Mouse (Mus musculus) cerebellum, postnatal 10 days (tissue): ENCODE measurements around the gene Ckmt2.
A peak's percentile ranks its signal among the peaks of the same experiment; 100 is the strongest.

ENCODE experiments used
- DNase-seq, 2 experiments: peaks; one replicate each; pipeline ENCODE4 v3.0.0; 2021; ENCODE audit warnings: mixed read lengths in 2 of 2

Ckmt2 gene

DNA sequence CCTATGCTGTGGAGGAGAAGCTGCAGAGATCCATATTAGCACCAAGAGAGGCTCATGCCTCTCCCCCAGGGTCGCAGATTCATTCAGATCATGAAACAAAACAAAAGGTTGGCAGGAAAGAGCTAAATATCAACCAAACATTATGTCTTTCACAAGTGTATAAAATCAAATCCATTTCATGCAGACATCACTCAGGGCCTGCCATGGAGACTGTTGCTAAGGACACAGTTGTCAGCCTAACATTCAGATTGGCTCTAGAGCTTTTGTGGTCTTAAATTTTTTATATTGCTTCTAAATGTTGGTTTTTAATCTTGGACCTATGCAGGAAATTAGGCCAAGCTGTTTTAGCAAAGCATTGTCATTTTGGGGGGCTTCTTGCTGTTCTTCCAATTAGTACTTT lies 8.1 kb downstream of the Ckmt2 start:
- no peak for DNase-seq

DNA sequence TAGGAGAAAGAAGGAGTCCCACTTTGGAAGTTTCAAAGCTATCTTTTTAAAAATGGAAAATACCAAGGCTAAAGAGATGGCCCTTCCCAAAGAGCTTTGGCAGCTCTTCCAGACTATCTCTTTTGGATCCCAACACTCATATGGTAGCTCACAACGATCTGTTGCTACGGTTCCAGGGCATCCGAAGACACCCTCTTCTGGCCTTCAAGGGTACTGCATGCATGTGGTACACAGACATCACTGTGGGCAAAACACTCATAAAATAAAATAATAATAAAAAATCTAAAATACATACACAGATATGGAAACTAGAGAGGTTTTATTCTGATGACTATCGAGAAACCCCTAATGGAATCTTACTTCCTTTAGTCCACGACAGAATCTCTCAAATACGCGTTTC lies 17.9 kb downstream of the Ckmt2 start:
- peak; percentile 18 to 33 for DNase-seq

DNA sequence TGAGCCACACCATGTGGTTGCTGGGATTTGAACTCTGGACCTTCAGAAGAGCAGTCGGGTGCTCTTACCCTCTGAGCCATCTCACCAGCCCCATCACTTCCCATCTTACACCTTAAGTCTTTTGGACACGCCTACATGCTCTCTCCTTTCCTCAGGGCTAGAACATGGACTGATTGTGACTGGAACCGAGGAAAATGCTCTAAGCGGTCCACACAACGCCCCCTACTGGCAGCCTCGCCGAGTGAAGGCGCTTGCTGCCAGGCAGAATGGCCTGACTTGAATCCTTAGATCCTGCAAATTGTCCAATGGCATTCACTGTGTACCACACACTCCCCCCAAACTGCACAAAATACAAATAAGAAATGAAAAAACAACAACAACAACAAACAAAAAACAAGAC lies 19.3 kb downstream of the Ckmt2 start:
- DNase-seq, result no peak

DNA sequence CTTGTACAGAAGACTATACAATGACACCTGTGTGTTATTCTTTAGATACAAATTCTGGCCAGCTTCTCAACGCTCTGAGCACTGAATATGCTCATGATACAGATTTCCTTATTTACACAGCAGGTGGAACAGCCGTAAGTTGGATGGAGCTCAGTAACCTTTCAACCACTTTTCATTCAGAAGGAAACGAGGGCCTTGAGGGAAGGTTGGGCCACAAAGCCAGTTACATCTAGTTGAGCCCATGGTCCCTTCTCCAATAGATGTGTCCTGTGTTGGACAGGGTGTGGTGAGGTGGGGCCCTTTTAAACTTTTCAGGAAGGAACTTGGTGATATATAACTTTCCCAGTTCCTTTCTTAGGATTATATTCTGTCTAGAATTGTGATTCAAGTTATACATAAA lies 22.3 kb downstream of the Ckmt2 start:
- no peak for DNase-seq

DNA sequence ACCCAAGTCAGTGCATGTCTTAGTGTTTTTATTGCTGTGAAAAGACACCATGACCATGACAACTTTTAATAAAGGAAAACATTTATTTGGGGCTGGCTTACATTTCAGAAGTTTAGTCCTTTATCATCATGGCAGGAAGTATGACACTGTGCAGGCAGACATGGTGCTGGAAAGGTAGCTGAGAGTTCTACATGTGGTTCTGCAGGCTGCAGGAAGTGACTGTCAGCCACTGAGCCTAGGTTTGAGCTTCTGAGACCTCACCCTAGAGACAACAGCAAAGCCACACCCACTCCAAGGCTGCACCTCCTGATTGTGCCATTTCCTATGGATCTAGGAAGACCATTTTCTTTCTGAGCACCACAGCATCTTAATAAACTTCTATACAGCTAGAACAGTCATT lies 48.8 kb downstream of the Ckmt2 start:
- DNase-seq, result no peak

DNA sequence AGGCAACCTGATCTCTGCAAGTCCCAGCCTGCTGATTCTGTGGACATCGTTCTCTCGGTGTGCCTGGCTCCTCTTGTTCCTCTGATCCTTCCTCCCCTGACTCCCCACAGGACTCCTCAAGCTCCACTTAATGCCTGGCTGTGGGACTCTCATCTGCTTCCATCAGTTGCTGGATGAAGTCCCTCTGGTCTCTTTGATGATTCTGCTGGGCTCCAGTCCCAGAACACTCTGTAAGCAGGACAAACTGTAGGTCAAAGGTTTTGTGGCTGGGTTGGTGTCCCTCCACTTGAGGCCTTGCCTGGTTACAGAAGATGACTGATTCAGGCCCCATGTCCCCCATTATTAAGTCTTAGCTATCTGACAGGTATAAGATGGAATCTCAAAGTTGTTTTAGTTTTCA lies 50.6 kb downstream of the Ckmt2 start:
- DNase-seq, result no peak

DNA sequence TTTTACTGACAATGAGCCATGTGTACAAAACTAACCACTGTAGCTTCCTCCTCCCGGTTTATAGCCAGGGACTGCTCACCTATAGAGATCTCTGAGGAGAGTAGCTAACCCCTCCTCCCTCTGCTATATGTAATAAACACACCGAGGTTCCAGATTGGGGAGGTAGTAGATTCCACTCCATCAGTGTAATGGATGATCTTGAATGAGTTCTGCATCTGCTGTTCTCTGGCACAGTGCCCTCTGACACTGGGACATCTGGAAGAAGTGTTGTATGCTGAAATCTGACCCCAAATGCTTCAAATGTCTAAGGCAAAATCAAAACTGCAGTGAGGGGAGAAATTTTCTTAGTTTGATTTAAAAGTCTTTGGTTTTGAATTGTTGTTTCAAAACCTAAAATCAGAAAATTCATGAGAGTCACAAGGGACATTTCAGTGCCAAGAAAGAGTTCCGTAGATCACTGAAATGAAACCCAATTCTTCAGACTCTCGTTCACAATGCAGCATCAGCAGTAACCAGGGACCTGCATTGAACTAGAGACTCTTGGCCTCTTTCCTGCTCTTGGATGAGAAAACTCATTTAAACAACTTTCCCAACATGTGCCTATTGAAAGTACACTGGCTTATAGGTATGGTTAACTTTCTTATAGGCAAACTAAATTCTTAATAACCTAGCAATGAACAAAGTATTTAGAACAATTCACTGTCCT lies 51.7 kb downstream of the Ckmt2 start:
- DNase-seq, result peak; percentile 42 to 50

DNA sequence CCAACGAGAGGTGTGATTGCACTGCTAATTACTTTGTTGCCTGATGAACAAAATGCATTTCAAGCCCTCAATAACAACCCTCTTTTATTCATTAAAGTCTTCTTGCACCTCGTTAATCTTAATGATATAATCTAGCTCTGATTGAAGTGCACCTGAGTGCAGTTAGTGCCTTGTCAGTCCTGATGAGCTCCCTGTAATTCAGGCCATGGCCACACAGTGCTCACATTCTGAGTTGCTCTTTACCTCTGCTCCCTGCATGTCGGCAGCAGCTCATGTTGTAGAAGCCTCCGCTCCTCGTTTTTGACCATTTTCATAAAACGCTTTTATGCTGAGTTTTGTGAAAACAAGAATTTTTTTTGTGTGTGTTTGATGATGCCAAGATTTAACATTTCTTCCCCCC lies 53.0 kb downstream of the Ckmt2 start:
- no peak for DNase-seq

DNA sequence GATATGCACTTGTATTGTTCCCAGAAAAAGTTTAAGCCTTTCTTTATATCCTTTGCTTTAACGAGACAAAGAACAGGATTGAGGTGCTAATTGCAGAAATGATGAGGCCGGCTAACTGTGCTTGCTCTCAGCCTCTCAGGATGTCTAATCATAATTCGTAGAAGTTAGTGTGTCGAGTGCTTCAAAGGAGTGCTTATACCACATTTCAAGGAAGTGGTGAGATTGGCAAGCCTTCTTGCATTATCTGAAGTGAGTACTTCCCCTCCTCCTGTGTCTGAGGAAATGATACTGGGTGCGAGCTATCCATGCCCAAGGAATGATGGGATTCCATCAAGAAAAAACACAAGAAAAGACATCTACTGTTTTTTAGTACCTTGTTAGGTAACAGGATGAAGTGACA lies 62.0 kb downstream of the Ckmt2 start:
- no peak for DNase-seq

DNA sequence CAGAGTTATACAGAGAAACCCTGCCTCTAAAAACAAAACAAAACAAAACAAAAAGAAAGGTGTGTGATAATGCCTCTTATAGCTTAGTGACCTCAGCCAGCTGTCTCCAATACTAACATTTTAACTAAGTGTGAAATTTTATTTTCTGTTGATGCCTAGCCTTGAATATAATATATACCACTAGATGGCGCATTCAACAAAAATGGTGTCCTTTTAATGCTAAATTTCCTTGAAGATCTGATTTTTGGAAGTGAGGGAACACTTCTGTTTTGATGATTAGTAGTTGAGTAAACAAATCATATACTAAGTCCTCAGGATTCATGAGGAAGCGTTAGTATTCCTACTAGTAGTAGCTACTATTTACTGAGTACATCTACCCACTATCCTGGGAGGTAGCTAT lies 67.2 kb downstream of the Ckmt2 start:
- peak in 1 of 2 experiments; percentile 51 for DNase-seq

DNA sequence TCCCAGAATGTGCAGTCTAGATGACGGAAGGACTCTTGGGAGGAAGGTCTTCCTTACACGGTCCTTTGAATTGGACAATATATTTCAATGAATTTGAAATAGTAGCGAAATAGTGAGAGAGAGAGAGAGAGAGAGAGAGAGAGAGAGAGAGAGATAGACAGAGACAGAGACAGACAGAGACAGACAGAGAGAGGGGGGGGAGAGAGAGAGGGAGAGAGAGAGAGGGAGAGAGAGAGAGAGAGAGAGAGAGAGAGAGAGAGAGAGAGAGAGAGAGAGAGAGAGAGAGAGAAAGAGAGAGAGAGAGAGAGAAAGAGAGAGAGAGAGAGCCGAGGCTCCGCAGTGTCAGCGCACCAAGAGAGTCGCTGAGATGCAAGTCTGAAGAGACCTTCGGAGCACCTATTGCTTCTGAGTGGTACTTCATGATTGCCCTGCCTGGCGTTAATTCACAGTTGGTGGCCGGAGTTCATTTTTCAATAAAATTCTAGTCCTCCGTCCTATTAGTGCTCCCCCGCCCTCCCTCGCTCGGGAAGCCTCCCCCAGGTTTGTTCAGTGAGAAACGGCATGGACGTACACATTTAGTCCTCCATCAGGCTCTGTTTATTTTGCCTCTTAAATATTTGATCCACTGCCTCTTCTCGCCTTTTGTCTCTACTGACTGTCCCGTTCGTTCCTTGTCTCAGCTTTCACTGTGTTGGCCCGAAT lies 68.7 kb downstream of the Ckmt2 start:
- peak; percentile 33 to 54 for DNase-seq

DNA sequence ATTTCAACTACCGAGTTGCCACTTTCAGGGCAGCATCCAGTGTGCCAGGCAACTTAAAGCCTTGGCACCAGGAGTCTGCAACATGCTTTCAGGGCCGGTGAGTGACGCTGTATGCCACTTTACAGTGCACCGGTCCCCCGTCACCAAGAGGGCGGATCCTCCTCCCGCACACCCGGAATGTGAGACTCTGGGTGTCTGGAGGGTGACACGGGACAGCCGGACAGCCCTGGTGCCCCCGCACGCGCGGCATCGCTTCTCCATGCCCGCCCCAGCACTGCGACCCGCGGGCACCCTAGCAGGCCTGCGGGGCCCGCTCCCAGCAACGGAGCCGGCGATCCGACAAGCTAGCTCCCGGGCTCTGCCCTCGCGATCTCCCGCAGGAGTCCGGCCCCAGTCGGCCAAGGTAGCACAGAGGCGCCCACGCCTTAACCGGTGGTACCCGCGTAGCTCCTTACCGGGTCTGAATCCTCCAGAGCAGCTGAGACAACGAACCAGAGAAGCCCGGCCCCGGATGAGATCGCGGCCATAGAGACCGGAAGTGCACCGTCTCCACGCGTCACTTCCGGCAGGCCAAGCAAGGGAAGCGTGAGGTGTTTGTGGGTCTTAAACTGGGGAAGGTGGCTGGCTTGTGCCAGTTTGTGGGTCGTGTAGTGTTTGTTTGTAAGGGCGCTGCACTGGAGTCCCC lies 69.4 kb downstream of the Ckmt2 start, which contains the start of gene Zcchc9:
Gene Zcchc9 (minus strand): TSS at position 551 of the 685 bp plus-strand sequence.
- DNase-seq, result peak; percentile 96
